Mouse (Mus musculus): Measurements from ENCODE around the gene S100a8. TPM values are rescaled to one million over a fixed set of nuclear protein-coding genes. Genes with fewer than 3 reads are reported as not detected.

The S100a8 gene
- total and polyA plus RNA-seq, 2 experiments from 2014 or later, result 4.3 to 15.1 TPM

DNA sequence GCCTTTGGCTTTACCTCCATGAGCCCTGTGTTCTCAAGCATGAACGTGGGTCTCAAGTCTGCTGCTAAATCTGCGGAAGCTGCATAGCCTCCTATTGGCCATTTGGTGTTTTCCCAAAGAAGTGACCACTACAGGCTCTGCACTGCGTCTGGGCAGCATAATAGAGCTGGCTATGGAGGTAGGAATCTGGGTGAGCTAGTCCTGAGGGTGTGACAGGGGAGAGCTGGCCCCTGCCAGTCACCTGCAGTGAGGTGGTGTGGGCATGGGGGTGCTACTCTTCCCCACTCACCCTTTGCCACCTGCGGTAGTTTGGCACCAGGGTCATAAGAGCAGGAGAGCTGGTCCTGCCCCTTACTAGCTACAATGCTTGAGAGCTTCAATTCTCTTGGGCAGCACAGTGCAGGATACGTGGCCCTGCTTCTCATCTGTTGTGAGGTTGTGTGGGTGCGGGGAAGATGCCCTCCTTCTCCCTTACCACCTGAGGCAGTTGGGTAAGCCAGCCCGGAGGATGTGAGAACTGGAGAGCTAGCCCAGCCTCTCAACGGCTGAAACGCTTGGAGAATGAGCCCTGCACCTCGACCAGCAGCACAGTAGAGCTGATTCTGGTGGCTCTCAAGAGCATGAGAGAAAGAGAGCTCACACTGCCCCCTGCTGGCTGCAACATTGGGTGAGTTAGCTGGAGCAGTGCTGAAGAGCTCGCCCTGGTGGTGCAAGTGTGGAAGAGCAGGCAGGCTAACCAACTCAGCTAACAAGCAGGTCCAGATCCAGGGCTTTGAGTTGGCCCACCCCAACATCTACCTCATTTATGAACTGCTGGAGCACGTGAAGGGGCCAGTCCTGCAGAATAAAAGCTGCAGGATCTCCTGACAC is 41.0 kb downstream of the S100a8 start:
- Histone ChIP-seq H3K4me3 (ENCODE audit: low read depth, low read length) (no peak overlapping the region), H3K9ac (no peak overlapping the region), H3K36me3 (ENCODE audit: insufficient read depth) (no peaks in the 10 kb centered on the region), H3K4me2 (ENCODE audit: low read depth) (no peak overlapping the region), H3K4me1 (ENCODE audit: insufficient read depth) (no peaks in the 10 kb centered on the region), H3K27me3 (ENCODE audit: insufficient read depth, low read length) (no peaks in the 10 kb centered on the region), H3K9me3 (ENCODE audit: low read length) (no peaks in the 10 kb centered on the region), H3K27ac (ENCODE audit: low read depth, low read length) (no peak overlapping the region)
- TF ChIP-seq CTCF (IDR thresholded peaks at IDR 0.05; ENCODE audit: low read depth), result peak; percentile 94
- DNase-seq (peak; percentile 79), ATAC-seq (peak; percentile 72)
- 52% methylated on average over 12 of the region's 12 CpGs for WGBS

Other genes starting within 250 kb of the S100a8 start
- 49.7 and 51.5 TPM in 2 replicates for gene Ints3, start 235.4 kb upstream of the S100a8 start, total RNA-seq (2014; rRNA removed)
- gene Ints3, start 235.4 kb upstream of the S100a8 start, polyA plus RNA-seq (2015; fragmentation: Nextera tagmentation; extraction: Ambion mirVana), result 16.0 and 20.6 TPM in 2 replicates
- 2.7 and 6.9 TPM in 2 replicates for gene Npr1, start 203.1 kb upstream of the S100a8 start, total RNA-seq (2014; rRNA removed)
- gene Npr1, start 203.1 kb upstream of the S100a8 start, polyA plus RNA-seq (2015; fragmentation: Nextera tagmentation; extraction: Ambion mirVana), result 1.7 and 2.1 TPM in 2 replicates
- gene Ilf2, start 192.9 kb upstream of the S100a8 start, total RNA-seq (2014; rRNA removed), result 199 and 239 TPM in 2 replicates
- gene Ilf2, start 192.9 kb upstream of the S100a8 start, polyA plus RNA-seq (2015; fragmentation: Nextera tagmentation; extraction: Ambion mirVana), result 170 and 191 TPM in 2 replicates
- gene Snapin, start 177.9 kb upstream of the S100a8 start, total RNA-seq (2014; rRNA removed), result 41.4 and 48.2 TPM in 2 replicates
- gene Snapin, start 177.9 kb upstream of the S100a8 start, polyA plus RNA-seq (2015; fragmentation: Nextera tagmentation; extraction: Ambion mirVana), result 79.1 and 80.4 TPM in 2 replicates
- 272 and 302 TPM in 2 replicates for gene Chtop, start 159.5 kb upstream of the S100a8 start, total RNA-seq (2014; rRNA removed)
- 179 and 186 TPM in 2 replicates for gene Chtop, start 159.5 kb upstream of the S100a8 start, polyA plus RNA-seq (2015; fragmentation: Nextera tagmentation; extraction: Ambion mirVana)
- 16.1 and 33.6 TPM in 2 replicates for gene S100a1, start 154.6 kb upstream of the S100a8 start, total RNA-seq (2014; rRNA removed)
- gene S100a1, start 154.6 kb upstream of the S100a8 start, polyA plus RNA-seq (2015; fragmentation: Nextera tagmentation; extraction: Ambion mirVana), result 47.0 and 52.8 TPM in 2 replicates
- 8.4 and 11.2 TPM in 2 replicates for gene S100a13, start 154.5 kb upstream of the S100a8 start, total RNA-seq (2014; rRNA removed)
- gene S100a13, start 154.5 kb upstream of the S100a8 start, polyA plus RNA-seq (2015; fragmentation: Nextera tagmentation; extraction: Ambion mirVana), result 16.1 and 20.5 TPM in 2 replicates
- 0.08 TPM in 1 of 2 replicates, not detected in the other for gene S100a14, start 142.1 kb upstream of the S100a8 start, total RNA-seq (2014; rRNA removed)
- not detected in 2 replicates for gene S100a14, start 142.1 kb upstream of the S100a8 start, polyA plus RNA-seq (2015; fragmentation: Nextera tagmentation; extraction: Ambion mirVana)
- 39.4 and 48.7 TPM in 2 replicates for gene S100a16, start 131.7 kb upstream of the S100a8 start, total RNA-seq (2014; rRNA removed)
- 74.4 and 78.6 TPM in 2 replicates for gene S100a16, start 131.7 kb upstream of the S100a8 start, polyA plus RNA-seq (2015; fragmentation: Nextera tagmentation; extraction: Ambion mirVana)
- 0.10 and 0.23 TPM in 2 replicates for gene S100a3, start 108.4 kb upstream of the S100a8 start, total RNA-seq (2014; rRNA removed)
- gene S100a3, start 108.4 kb upstream of the S100a8 start, polyA plus RNA-seq (2015; fragmentation: Nextera tagmentation; extraction: Ambion mirVana), result 0.51 and 0.52 TPM in 2 replicates
- not detected in 2 replicates for gene S100a2, start 78.7 kb upstream of the S100a8 start, total RNA-seq (2014; rRNA removed)
- gene S100a2, start 78.7 kb upstream of the S100a8 start, polyA plus RNA-seq (2015; fragmentation: Nextera tagmentation; extraction: Ambion mirVana), result not detected in 2 replicates
- gene Gm42674, start 67.1 kb upstream of the S100a8 start, total RNA-seq (2014; rRNA removed), result not detected in 2 replicates
- not detected in 2 replicates for gene Gm42674, start 67.1 kb upstream of the S100a8 start, polyA plus RNA-seq (2015; fragmentation: Nextera tagmentation; extraction: Ambion mirVana)
- 2.8 and 5.9 TPM in 2 replicates for gene S100a4, start 65.2 kb upstream of the S100a8 start, total RNA-seq (2014; rRNA removed)
- gene S100a4, start 65.2 kb upstream of the S100a8 start, polyA plus RNA-seq (2015; fragmentation: Nextera tagmentation; extraction: Ambion mirVana), result 2.1 and 2.4 TPM in 2 replicates
- gene S100a5, start 60.5 kb upstream of the S100a8 start, total RNA-seq (2014; rRNA removed), result not detected in 2 replicates
- 0.79 TPM in 1 of 2 replicates, not detected in the other for gene S100a5, start 60.5 kb upstream of the S100a8 start, polyA plus RNA-seq (2015; fragmentation: Nextera tagmentation; extraction: Ambion mirVana)
- gene S100a6, start 56.1 kb upstream of the S100a8 start, total RNA-seq (2014; rRNA removed), result 17.9 and 18.1 TPM in 2 replicates
- gene S100a6, start 56.1 kb upstream of the S100a8 start, polyA plus RNA-seq (2015; fragmentation: Nextera tagmentation; extraction: Ambion mirVana), result 34.9 and 40.7 TPM in 2 replicates
- gene S100a7a, start 15.0 kb upstream of the S100a8 start, total RNA-seq (2014; rRNA removed), result 0.19 and 0.23 TPM in 2 replicates
- gene S100a7a, start 15.0 kb upstream of the S100a8 start, polyA plus RNA-seq (2015; fragmentation: Nextera tagmentation; extraction: Ambion mirVana), result not detected in 2 replicates
- 0.90 and 5.3 TPM in 2 replicates for gene S100a9, start 26.7 kb downstream of the S100a8 start, total RNA-seq (2014; rRNA removed)
- gene S100a9, start 26.7 kb downstream of the S100a8 start, polyA plus RNA-seq (2015; fragmentation: Nextera tagmentation; extraction: Ambion mirVana), result 3.6 and 11.5 TPM in 2 replicates
- not detected in 2 replicates for gene Pglyrp4, start 57.9 kb downstream of the S100a8 start, total RNA-seq (2014; rRNA removed)
- gene Pglyrp4, start 57.9 kb downstream of the S100a8 start, polyA plus RNA-seq (2015; fragmentation: Nextera tagmentation; extraction: Ambion mirVana), result not detected in 2 replicates
- gene Gm5849, start 108.9 kb downstream of the S100a8 start, total RNA-seq (2014; rRNA removed), result not detected in 2 replicates
- not detected in 2 replicates for gene Gm5849, start 108.9 kb downstream of the S100a8 start, polyA plus RNA-seq (2015; fragmentation: Nextera tagmentation; extraction: Ambion mirVana)